Mouse (Mus musculus): ENCODE measurements around the gene C1qa. TPM values are rescaled to one million over a fixed set of nuclear protein-coding genes. Genes with fewer than 3 reads are reported as not detected.

Gene C1qa
- polyA plus RNA-seq, 1 experiment, result not detected

- Histone ChIP-seq H3K79me2 (ENCODE audit: control insufficient read depth, insufficient read depth) (no peaks in the 10 kb centered on the region), H3K4me3 (ENCODE audit: insufficient read depth, poor library complexity, severe bottlenecking) (no peak overlapping the region), H3K27me3 (ENCODE audit: control insufficient read depth, insufficient read depth, insufficient read length) (peaks cover 63% of the 10 kb centered on the region), H3K79me3 (ENCODE audit: low read depth) (no peaks in the 10 kb centered on the region), H3K36me3 (ENCODE audit: control insufficient read depth, insufficient read depth) (no peaks in the 10 kb centered on the region), H3ac (ENCODE audit: control insufficient read depth, insufficient read length, low read depth) (no peak overlapping the region)
- TF ChIP-seq MYOD1 (IDR thresholded peaks at IDR 0.05; ENCODE audit: control insufficient read depth, insufficient read length, low read depth), result no peak
- no peak for TF ChIP-seq MYOG (IDR thresholded peaks at IDR 0.05; ENCODE audit: control insufficient read depth, extremely low read depth, insufficient read length)
- no peak for TF ChIP-seq CTCF (IDR thresholded peaks at IDR 0.05; ENCODE audit: control insufficient read depth, insufficient read depth, insufficient read length)
- TF ChIP-seq FOSL1 (IDR thresholded peaks at IDR 0.05; ENCODE audit: insufficient read depth, low read length, poor library complexity, severe bottlenecking), result no peak
- no peak for TF ChIP-seq CEBPB (IDR thresholded peaks at IDR 0.05; ENCODE audit: low read depth)
- no peak for TF ChIP-seq MAX (IDR thresholded peaks at IDR 0.05)
- no peak for TF ChIP-seq USF1 (IDR thresholded peaks at IDR 0.05; ENCODE audit: low read depth)
Measured at GRCm38 (mm10) chr4:136898084-136898598, 462 bp downstream of the C1qa start.

GRCm38 (mm10) chr4:136896461-136896860, 2.1 kb downstream of the C1qa start:
- Histone ChIP-seq H3K36me3 (ENCODE audit: control insufficient read depth, insufficient read depth) (no peaks in the 10 kb centered on the region), H3ac (ENCODE audit: control insufficient read depth, insufficient read length, low read depth) (no peak overlapping the region), H3K79me3 (ENCODE audit: low read depth) (no peaks in the 10 kb centered on the region), H3K4me3 (ENCODE audit: insufficient read depth, poor library complexity, severe bottlenecking) (no peak overlapping the region), H3K27me3 (ENCODE audit: control insufficient read depth, insufficient read depth, insufficient read length) (peaks cover 68% of the 10 kb centered on the region), H3K79me2 (ENCODE audit: control insufficient read depth, insufficient read depth) (no peaks in the 10 kb centered on the region)
- TF ChIP-seq MAX (IDR thresholded peaks at IDR 0.05) (no peak), CTCF (IDR thresholded peaks at IDR 0.05; ENCODE audit: control insufficient read depth, insufficient read depth, insufficient read length) (no peak), MYOD1 (IDR thresholded peaks at IDR 0.05; ENCODE audit: control insufficient read depth, insufficient read length, low read depth) (no peak)

DNA sequence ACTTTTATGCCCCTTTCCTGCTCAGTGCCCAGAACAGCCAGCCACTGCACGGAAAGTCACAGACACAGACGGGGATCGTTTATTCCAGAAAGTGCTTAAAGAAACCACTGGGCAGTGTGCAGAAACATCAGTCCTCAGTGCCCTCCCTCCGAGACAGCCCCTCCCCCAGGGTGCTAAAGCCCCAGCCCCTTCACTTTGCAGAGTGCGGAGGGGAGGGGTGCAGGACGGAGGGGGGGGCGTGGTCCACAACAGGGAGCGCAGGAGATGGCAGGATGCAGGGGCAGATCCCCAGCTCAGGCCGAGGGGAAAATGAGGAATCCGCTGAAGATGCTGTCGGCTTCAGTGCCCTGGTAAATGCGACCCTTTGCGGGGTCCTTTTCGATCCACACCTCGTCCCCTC, 2.7 kb downstream of the C1qa start:
- no peak overlapping the region for H3K4me3 ChIP-seq (ENCODE audit: insufficient read depth, poor library complexity, severe bottlenecking)
- H3K27me3 ChIP-seq (ENCODE audit: control insufficient read depth, insufficient read depth, insufficient read length), result peaks cover 73% of the 10 kb centered on the region
- no peak for TF ChIP-seq USF1 (IDR thresholded peaks at IDR 0.05; ENCODE audit: low read depth)
- TF ChIP-seq FOSL1 (IDR thresholded peaks at IDR 0.05; ENCODE audit: insufficient read depth, low read length, poor library complexity, severe bottlenecking), result no peak
- no peak for TF ChIP-seq MYOG (IDR thresholded peaks at IDR 0.05; ENCODE audit: control insufficient read depth, extremely low read depth, insufficient read length)
- no peak for TF ChIP-seq CTCF (IDR thresholded peaks at IDR 0.05; ENCODE audit: control insufficient read depth, insufficient read depth, insufficient read length)
- TF ChIP-seq MYOD1 (IDR thresholded peaks at IDR 0.05; ENCODE audit: control insufficient read depth, insufficient read length, low read depth), result no peak
- TF ChIP-seq MAX (IDR thresholded peaks at IDR 0.05), result no peak
- no peak for TF ChIP-seq CEBPB (IDR thresholded peaks at IDR 0.05; ENCODE audit: low read depth)

DNA sequence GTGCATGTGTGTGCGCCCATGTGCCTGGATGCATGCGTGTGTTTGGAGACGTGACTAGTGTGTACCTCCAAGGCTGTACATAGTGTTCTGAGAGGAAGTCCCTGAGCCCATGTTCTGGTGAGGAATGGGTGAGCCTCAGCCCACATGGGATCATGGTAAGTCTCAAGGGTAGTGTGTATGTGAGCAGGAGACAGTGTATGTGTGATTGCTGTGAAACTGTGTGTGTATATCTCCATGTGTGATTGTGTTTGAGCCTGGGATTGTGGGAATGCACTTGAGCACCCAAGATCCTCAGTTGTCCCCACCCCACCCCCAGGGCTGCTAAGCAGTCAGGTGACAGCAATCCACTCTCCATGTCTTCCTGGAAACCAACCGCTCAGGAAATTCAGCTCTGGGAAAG, 3.8 kb downstream of the C1qa start:
- H3K79me3 ChIP-seq (ENCODE audit: low read depth), result no peaks in the 10 kb centered on the region
- TF ChIP-seq MYOG (IDR thresholded peaks at IDR 0.05; ENCODE audit: control insufficient read depth, extremely low read depth, insufficient read length), result no peak
- H3K79me2 ChIP-seq (ENCODE audit: control insufficient read depth, insufficient read depth), result no peaks in the 10 kb centered on the region
- H3ac ChIP-seq (ENCODE audit: control insufficient read depth, insufficient read length, low read depth), result no peak overlapping the region
- no peak overlapping the region for H3K4me3 ChIP-seq (ENCODE audit: insufficient read depth, poor library complexity, severe bottlenecking)
- peaks cover 79% of the 10 kb centered on the region for H3K27me3 ChIP-seq (ENCODE audit: control insufficient read depth, insufficient read depth, insufficient read length)
- no peaks in the 10 kb centered on the region for H3K36me3 ChIP-seq (ENCODE audit: control insufficient read depth, insufficient read depth)

More for the DNA sequence above, 2.7 kb downstream of the C1qa start:
- Histone ChIP-seq H3K36me3 (ENCODE audit: control insufficient read depth, insufficient read depth) (no peaks in the 10 kb centered on the region), H3ac (ENCODE audit: control insufficient read depth, insufficient read length, low read depth) (no peak overlapping the region), H3K79me3 (ENCODE audit: low read depth) (no peaks in the 10 kb centered on the region), H3K79me2 (ENCODE audit: control insufficient read depth, insufficient read depth) (no peaks in the 10 kb centered on the region)

GRCm38 (mm10) chr4:136893691-136894543, 4.7 kb downstream of the C1qa start:
- Histone ChIP-seq H3K79me2 (ENCODE audit: control insufficient read depth, insufficient read depth) (no peaks in the 10 kb centered on the region), H3K4me3 (ENCODE audit: insufficient read depth, poor library complexity, severe bottlenecking) (no peak overlapping the region), H3ac (ENCODE audit: control insufficient read depth, insufficient read length, low read depth) (no peak overlapping the region), H3K36me3 (ENCODE audit: control insufficient read depth, insufficient read depth) (no peaks in the 10 kb centered on the region), H3K27me3 (ENCODE audit: control insufficient read depth, insufficient read depth, insufficient read length) (peaks cover 87% of the 10 kb centered on the region), H3K79me3 (ENCODE audit: low read depth) (no peaks in the 10 kb centered on the region)
- TF ChIP-seq CEBPB (IDR thresholded peaks at IDR 0.05; ENCODE audit: low read depth) (no peak), MAX (IDR thresholded peaks at IDR 0.05) (no peak), FOSL1 (IDR thresholded peaks at IDR 0.05; ENCODE audit: insufficient read depth, low read length, poor library complexity, severe bottlenecking) (no peak), USF1 (IDR thresholded peaks at IDR 0.05; ENCODE audit: low read depth) (no peak), MYOG (IDR thresholded peaks at IDR 0.05; ENCODE audit: control insufficient read depth, extremely low read depth, insufficient read length) (no peak), CTCF (IDR thresholded peaks at IDR 0.05; ENCODE audit: control insufficient read depth, insufficient read depth, insufficient read length) (no peak), MYOD1 (IDR thresholded peaks at IDR 0.05; ENCODE audit: control insufficient read depth, insufficient read length, low read depth) (no peak)

DNA sequence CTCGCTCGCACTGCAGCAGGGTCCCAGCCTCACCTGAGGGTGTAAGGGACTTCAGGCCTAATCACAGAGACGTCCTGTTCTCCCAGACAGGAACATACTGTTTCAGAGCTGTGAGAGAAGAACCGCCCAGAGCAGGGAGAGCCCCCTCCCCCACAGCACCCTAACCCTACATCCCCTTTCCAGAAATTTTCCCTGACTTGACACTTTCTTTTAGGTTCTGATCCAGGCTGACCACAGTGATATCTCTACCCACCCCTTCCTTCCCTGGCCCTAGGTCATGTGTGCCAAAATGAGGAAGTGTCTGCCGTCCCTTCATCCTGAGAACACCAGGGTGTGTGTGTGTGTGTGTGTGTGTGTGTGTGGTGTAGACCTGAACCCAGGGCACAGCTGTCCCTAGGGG, 5.8 kb downstream of the C1qa start, which contains the start of gene C1qc:
TSS of gene C1qc (minus strand) at position 255 of the 400 bp plus-strand sequence.
- H3K79me3 ChIP-seq (ENCODE audit: low read depth), result no peaks in the 10 kb centered on the region
- no peaks in the 10 kb centered on the region for H3K79me2 ChIP-seq (ENCODE audit: control insufficient read depth, insufficient read depth)
- TF ChIP-seq MYOD1 (IDR thresholded peaks at IDR 0.05; ENCODE audit: control insufficient read depth, insufficient read length, low read depth) (no peak), CTCF (IDR thresholded peaks at IDR 0.05; ENCODE audit: control insufficient read depth, insufficient read depth, insufficient read length) (no peak), MAX (IDR thresholded peaks at IDR 0.05) (no peak), MYOG (IDR thresholded peaks at IDR 0.05; ENCODE audit: control insufficient read depth, extremely low read depth, insufficient read length) (no peak), FOSL1 (IDR thresholded peaks at IDR 0.05; ENCODE audit: insufficient read depth, low read length, poor library complexity, severe bottlenecking) (no peak), CEBPB (IDR thresholded peaks at IDR 0.05; ENCODE audit: low read depth) (no peak), USF1 (IDR thresholded peaks at IDR 0.05; ENCODE audit: low read depth) (no peak)
- no peak within 1 kb of the TSS for H3K4me3 ChIP-seq (ENCODE audit: insufficient read depth, poor library complexity, severe bottlenecking)
- peaks cover 86% of the 10 kb centered on the region for H3K27me3 ChIP-seq (ENCODE audit: control insufficient read depth, insufficient read depth, insufficient read length)
- no peaks in the 10 kb centered on the region for H3K36me3 ChIP-seq (ENCODE audit: control insufficient read depth, insufficient read depth)
- H3ac ChIP-seq (ENCODE audit: control insufficient read depth, insufficient read length, low read depth), result no peak within 1 kb of the TSS

All from C2C12 (cell line).